Mouse (Mus musculus) embryonic facial prominence, embryonic 10.5 days (tissue): ENCODE measurements around the gene Hormad1. TPM values are rescaled to one million over a fixed set of nuclear protein-coding genes. Genes with fewer than 3 reads are reported as not detected.
"Not testable (repeated sequence)": the region's sequence is repeated elsewhere in the genome, so short reads cannot be mapped to it uniquely, and the experiment has no call there.

Experiments used
- DNase-seq: peaks from one replicate; pipeline ENCODE4 v3.0.0-alpha.2; 2017; ENCODE audit warnings: low spot score
- H3K27ac ChIP-seq: fragments of 300-500 bp; sonication (generic); replicated peaks from 2 replicates; pipeline ENCODE4 v1.5.1; 2016; ENCODE audit warnings: mild to moderate bottlenecking
- H3K27me3 ChIP-seq: fragments of 300-500 bp; sonication (generic); replicated peaks from 2 replicates; pipeline ENCODE4 v1.6.1; 2016; ENCODE audit warnings: low read depth, mild to moderate bottlenecking; ENCODE audit not compliant: poor library complexity, severe bottlenecking
- H3K36me3 ChIP-seq: fragments of 300-500 bp; sonication (generic); replicated peaks from 2 replicates; pipeline ENCODE4 v1.6.1; 2016; ENCODE audit warnings: mild to moderate bottlenecking, moderate library complexity
- H3K4me1 ChIP-seq: fragments of 300-500 bp; sonication (generic); 2 replicates; pipeline ENCODE4 v1.6.1; 2016
- H3K4me3 ChIP-seq: fragments of 300-500 bp; sonication (generic); 2 replicates; pipeline ENCODE4 v1.5.1; 2016; ENCODE audit warnings: mild to moderate bottlenecking, moderate library complexity
- H3K9me3 ChIP-seq: fragments of 300-500 bp; sonication (generic); 2 replicates; pipeline ENCODE4 v1.6.1; 2016; ENCODE audit warnings: mild to moderate bottlenecking
- WGBS: fragments of 180-500 bp; shearing (Covaris S2); methylation state at CpG from one replicate; pipeline ENCODE4 v1.1.7; 2016; 5-methylcytosine and 5-hydroxymethylcytosine counted together
- polyA plus RNA-seq: library from polyadenylated mRNA; unstranded; fragments of >200 nt; fragmentation: Nextera tagmentation; extraction: Ambion mirVana; gene quantifications from 2 replicates; pipeline ENCODE4 v1.2.1, GENCODE M21; 2016

Hormad1 gene
- polyA plus RNA-seq, 1 experiment from 2014 or later: not detected

DNA sequence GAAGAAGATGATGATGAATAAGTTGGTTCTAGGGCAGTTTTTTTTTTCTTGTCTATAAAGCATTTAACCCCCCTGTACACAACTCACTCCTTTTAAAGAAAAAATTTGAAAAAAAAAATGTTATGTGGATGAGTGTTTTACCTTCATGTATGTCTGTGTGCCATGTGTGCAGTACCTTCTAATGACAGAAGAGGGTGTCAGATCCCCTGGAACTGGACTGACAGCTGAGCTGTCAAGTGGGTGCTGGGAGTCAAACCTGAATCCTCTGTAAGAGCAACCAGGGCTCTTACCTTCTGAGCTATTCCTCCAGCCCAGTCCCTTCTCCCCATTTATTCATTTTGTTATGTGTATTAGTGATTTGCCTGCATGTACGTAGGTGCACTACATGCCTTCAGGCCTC is 28.5 kb upstream of the Hormad1 start:
- Histone ChIP-seq H3K27ac (no peak overlapping the region), H3K36me3 (no peaks in the 10 kb centered on the region), H3K4me3 (no peak overlapping the region), H3K9me3 (no peaks in the 10 kb centered on the region), H3K4me1 (no peaks in the 10 kb centered on the region), H3K27me3 (no peaks in the 10 kb centered on the region)
- 91% methylated on average over 1 of the region's 1 CpGs for WGBS
- no peak for DNase-seq

DNA sequence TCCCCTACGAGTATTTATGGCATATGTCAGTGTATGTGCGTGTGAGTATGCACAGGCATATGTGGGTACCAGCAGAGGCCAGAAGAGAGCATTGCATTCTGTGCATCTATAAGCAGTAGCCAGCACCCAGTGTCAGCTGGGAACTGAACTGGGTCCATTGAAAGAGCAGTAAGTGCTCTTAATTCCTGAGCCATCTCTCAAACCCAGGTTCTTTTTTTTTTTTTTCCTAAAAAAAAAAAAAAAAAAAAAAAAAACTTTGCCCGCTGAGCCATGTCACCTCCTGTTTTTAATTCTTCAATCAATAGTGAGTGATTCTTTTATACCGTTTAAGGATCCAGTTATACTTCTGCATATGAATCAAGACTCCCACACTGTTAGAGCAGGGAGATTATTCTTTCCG is 26.1 kb upstream of the Hormad1 start:
- H3K9me3 ChIP-seq: no peaks in the 10 kb centered on the region
- 92% methylated on average over 5 of the region's 5 CpGs for WGBS
- no peak overlapping the region for H3K27ac ChIP-seq
- H3K4me1 ChIP-seq: no peaks in the 10 kb centered on the region
- no peaks in the 10 kb centered on the region for H3K36me3 ChIP-seq
- no peaks in the 10 kb centered on the region for H3K27me3 ChIP-seq
- H3K4me3 ChIP-seq: no peak overlapping the region
- DNase-seq: no peak

DNA sequence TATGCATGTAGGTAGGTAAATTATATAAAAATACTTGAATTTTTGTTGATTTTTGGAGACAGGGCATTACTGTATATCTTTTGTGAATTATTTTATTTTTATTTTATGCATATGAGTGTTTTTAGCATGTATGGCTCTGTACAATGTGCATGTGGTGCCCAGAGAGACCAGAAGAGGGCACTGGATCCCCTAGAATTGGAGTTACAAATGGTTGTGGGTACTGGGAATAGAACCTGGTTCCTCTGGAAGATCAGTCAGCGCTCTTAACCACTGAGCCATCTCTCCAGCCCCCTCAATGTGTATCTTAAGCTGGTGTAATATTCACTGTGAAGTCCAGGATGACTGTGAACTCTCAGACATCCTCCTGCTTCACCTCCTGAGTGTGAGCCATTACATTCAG is 24.6 kb upstream of the Hormad1 start:
- no peaks in the 10 kb centered on the region for H3K36me3 ChIP-seq
- no peaks in the 10 kb centered on the region for H3K27me3 ChIP-seq
- no peak for DNase-seq
- 83% methylated on average over 1 of the region's 1 CpGs for WGBS
- no peaks in the 10 kb centered on the region for H3K9me3 ChIP-seq
- H3K4me1 ChIP-seq: no peaks in the 10 kb centered on the region
- no peak overlapping the region for H3K4me3 ChIP-seq
- no peak overlapping the region for H3K27ac ChIP-seq

DNA sequence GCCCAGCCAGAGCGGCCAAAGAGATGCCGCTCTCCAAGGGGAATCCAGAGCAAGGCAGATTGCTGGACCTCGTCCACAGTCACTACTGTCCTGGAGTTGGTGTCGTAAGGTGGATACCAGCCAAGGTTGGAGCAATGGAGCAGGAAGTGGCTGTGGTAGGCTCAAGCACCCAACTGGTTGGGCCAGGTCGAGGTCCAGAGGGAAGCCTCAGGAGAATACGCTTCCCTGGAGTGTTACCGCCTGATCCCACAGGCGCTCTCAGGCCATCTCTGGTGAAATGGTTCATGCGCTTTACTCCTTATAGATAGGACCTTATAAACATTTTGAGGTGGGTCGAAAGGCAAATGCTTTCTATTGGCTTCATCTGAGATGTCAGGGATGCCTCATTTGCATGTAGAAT is 20.5 kb upstream of the Hormad1 start:
- no peaks in the 10 kb centered on the region for H3K27me3 ChIP-seq
- no peaks in the 10 kb centered on the region for H3K9me3 ChIP-seq
- H3K4me3 ChIP-seq: no peak overlapping the region
- no peaks in the 10 kb centered on the region for H3K36me3 ChIP-seq
- 91% methylated on average over 10 of the region's 10 CpGs for WGBS
- H3K4me1 ChIP-seq: no peaks in the 10 kb centered on the region
- no peak overlapping the region for H3K27ac ChIP-seq
- DNase-seq: no peak

DNA sequence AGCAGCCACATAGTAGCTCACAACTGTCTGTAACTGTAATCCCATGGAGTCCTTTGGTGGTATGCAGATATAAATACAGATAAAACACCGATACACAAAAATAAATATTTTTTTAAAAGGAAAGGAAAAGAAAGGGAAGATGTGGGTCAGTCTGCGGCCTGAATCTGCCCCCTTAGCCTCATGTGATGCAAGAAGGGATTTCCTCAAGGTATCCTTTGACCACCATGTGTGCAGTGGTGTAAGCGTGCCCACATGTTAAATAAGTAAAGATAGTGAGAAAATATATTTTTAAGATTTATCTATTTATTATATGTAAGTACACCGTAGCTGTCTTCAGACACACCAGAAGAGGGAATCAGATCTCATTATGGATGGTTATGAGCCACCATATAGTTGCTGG is 19.6 kb upstream of the Hormad1 start:
- Histone ChIP-seq H3K27ac (no peak overlapping the region), H3K4me3 (no peak overlapping the region), H3K4me1 (no peaks in the 10 kb centered on the region), H3K36me3 (no peaks in the 10 kb centered on the region), H3K9me3 (no peaks in the 10 kb centered on the region), H3K27me3 (no peaks in the 10 kb centered on the region)
- WGBS: 91% methylated on average over 4 of the region's 4 CpGs
- no peak for DNase-seq

DNA sequence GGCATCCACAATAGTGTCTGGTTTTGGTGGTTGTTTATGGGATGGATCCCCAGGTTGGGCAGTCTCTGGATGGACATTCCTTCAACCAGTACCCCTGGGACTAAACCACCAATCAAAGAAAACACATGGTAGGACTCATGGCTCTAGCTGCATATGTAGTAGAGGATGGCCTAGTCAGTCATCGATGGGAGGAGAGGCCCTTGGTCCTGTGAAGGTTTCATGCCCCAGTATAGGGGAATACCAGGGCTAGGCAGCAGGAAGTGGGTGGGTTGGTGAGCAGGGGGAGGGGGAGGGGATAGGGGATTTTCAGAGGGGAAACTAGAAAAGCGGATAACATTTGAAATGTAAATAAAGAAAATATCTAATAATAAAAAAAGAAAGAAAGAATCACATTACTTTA is 18.3 kb upstream of the Hormad1 start:
- WGBS: 82% methylated on average over 2 of the region's 2 CpGs
- H3K27me3 ChIP-seq, H3K4me3 ChIP-seq, H3K27ac ChIP-seq, H3K9me3 ChIP-seq, DNase-seq, H3K4me1 ChIP-seq, H3K36me3 ChIP-seq: not testable (repeated sequence)

DNA sequence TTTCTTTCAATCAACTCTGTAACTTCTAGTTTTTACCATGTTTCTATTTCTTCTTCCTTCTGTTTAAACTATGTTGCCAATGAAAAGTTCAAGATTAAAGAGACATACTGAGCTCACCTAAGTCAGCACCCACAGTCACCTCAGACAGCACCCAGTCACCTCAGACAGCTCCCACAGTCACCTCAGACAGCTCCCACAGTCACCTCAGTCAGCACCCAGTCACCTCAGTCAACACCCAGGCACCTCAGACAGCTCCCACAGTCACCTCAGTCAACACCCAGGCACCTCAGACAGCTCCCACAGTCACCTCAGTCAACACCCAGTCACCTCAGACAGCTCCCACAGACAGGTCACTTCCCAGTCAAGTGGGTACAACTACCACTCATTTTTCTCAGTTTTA is 17.3 kb upstream of the Hormad1 start:
- DNase-seq: no peak

DNA sequence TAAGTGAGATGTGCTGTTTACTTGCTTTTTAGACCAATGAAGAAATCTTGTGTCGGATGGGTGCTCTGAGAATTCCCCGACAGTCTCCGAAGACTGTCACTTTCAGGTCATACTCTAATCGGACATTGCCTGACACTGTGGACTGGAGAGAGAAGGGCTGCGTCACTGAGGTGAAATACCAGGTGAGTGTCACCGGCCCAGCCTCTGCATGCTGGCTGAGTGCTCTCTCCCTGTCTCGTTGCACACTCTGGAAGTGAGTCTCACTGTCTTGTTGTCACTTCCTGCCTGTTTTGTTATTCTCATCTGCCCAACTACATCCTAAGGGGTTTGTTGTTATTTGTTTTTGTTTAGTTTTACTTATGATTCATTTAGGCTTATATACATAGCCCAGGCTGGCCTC is 16.5 kb upstream of the Hormad1 start:
- 74% methylated on average over 7 of the region's 7 CpGs for WGBS
- Histone ChIP-seq H3K4me3 (no peak overlapping the region), H3K27ac (no peak overlapping the region), H3K9me3 (no peaks in the 10 kb centered on the region), H3K4me1 (no peaks in the 10 kb centered on the region), H3K27me3 (no peaks in the 10 kb centered on the region), H3K36me3 (no peaks in the 10 kb centered on the region)
- no peak for DNase-seq

More for the DNA sequence above, 17.3 kb upstream of the Hormad1 start:
- H3K27ac ChIP-seq: no peak overlapping the region
- no peaks in the 10 kb centered on the region for H3K4me1 ChIP-seq
- no peaks in the 10 kb centered on the region for H3K27me3 ChIP-seq
- H3K9me3 ChIP-seq: no peaks in the 10 kb centered on the region
- H3K36me3 ChIP-seq: no peaks in the 10 kb centered on the region
- H3K4me3 ChIP-seq: no peak overlapping the region

DNA sequence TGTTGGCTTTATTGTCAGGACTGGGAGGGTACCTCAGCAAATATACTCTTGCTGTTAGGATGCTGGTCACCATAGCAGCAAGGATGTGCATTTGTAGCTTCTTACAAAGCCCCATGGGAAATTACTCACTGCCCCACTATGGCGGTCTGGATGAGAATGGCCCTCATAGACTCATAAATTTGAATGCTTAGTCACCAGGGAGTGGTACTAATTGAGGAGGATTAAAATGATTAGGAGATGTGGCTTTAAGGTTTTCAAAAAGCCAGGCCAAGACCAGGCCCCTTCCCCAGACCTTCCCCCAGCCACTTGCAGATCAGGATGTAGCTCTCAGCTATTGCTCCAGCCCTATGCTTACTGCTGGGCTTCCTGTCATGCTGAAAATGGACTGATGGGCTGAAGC is 9.3 kb upstream of the Hormad1 start:
- no peaks in the 10 kb centered on the region for H3K9me3 ChIP-seq
- WGBS: 83% methylated on average over 1 of the region's 1 CpGs
- no peak overlapping the region for H3K4me3 ChIP-seq
- no peak for DNase-seq
- no peaks in the 10 kb centered on the region for H3K27me3 ChIP-seq
- no peak overlapping the region for H3K27ac ChIP-seq
- H3K4me1 ChIP-seq: no peaks in the 10 kb centered on the region
- no peaks in the 10 kb centered on the region for H3K36me3 ChIP-seq

DNA sequence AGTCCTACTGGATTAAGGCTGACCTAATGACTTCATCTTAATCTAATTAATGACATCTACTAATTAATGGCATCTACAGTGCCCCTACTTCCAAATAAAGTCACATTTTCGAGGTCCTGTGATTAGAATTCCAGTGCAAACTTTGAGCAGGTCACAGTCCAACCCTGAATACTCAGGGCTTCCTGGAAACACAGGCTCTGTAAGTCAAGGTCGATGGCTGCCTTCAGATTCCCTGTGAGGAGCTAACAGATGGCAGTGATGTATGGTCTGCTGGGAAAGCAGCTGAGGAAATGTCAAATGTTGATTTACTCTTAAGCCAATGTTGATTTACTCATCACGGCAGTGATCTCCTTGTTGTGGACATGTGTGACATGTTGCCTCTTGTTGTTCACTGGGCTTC is 5.5 kb upstream of the Hormad1 start:
- whole genome bisulfite sequencing: 68% methylated on average over 3 of the region's 3 CpGs
- DNase-seq: no peak
- Histone ChIP-seq H3K4me1 (no peaks in the 10 kb centered on the region), H3K27me3 (no peaks in the 10 kb centered on the region), H3K9me3 (no peaks in the 10 kb centered on the region), H3K4me3 (no peak overlapping the region), H3K27ac (no peak overlapping the region), H3K36me3 (no peaks in the 10 kb centered on the region)

DNA sequence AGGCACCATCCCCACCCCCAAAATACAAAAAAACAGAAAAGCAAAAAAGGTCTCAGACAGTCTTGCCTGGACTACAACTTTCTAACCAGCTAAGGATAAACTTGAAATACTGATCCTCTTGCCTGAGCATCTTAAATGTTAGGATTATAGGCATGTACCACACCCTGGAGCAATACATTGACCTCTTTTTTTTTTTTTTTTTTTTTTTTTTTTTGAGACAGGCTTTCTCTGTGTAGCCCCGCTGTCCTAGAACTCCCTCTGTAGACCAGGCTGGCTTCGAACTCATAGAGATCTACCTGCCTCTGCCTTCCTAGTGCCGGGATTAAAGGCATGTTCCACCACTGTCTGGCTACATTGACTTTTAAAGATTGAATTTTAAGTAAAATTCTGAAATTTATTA is 1.3 kb downstream of the Hormad1 start:
- no peak for DNase-seq
- Histone ChIP-seq H3K36me3 (no peaks in the 10 kb centered on the region), H3K27ac (no peak overlapping the region), H3K27me3 (no peaks in the 10 kb centered on the region), H3K4me3 (no peak overlapping the region), H3K4me1 (no peaks in the 10 kb centered on the region), H3K9me3 (no peaks in the 10 kb centered on the region)
- WGBS: 87% methylated on average over 3 of the region's 3 CpGs

DNA sequence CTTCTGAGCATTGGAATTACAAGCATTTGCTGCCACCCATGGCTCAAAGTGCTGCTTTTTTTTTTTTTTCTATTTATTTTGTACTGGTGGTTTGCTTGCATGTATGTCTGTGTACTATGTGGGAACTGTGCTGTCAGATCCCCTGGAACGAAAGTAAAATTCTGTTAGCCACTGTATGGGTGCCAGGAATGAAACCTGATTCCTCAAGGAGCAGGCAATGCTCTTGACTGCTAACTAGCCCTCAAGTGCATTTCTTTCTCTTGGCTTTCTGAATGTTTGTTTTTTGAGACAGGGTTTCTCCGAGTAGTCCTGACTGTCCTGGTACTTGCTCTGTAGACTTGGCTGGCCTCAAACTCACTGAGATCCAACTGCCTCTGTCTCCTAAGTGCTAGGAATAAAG is 2.3 kb downstream of the Hormad1 start:
- Histone ChIP-seq H3K4me3 (no peak overlapping the region), H3K4me1 (no peaks in the 10 kb centered on the region), H3K36me3 (no peaks in the 10 kb centered on the region), H3K27me3 (no peaks in the 10 kb centered on the region), H3K9me3 (no peaks in the 10 kb centered on the region), H3K27ac (no peak overlapping the region)
- WGBS: 82% methylated on average over 2 of the region's 2 CpGs
- no peak for DNase-seq

DNA sequence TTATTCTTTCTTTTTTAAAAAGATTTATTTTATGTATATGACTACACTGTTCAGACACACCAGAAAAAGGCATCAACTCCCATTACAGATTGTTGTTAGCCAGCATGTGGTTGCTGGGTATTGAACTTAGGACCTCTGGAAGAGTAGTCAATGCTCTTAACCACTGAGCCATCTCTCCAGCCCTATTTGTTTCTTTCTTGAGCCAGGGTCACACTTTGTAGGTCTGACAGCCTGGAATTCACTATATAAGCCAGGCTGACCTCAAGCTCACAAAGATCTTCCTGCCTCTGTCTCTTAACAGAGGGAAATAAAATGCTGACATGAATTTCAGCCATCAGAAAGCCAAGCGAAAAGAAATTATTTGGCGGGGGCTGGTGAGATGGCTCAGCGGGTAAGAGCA is 10.1 kb downstream of the Hormad1 start:
- no peaks in the 10 kb centered on the region for H3K36me3 ChIP-seq
- no peak overlapping the region for H3K27ac ChIP-seq
- H3K9me3 ChIP-seq: no peaks in the 10 kb centered on the region
- H3K4me3 ChIP-seq: no peak overlapping the region
- H3K4me1 ChIP-seq: no peaks in the 10 kb centered on the region
- DNase-seq: no peak
- WGBS: 93% methylated on average over 3 of the region's 3 CpGs
- no peaks in the 10 kb centered on the region for H3K27me3 ChIP-seq
